Mouse (Mus musculus): Measurements from ENCODE around the gene D3Ertd254e.
"Not testable (repeated sequence)": the region's sequence is repeated elsewhere in the genome, so short reads cannot be mapped to it uniquely, and the experiment has no call there.

Gene D3Ertd254e

GRCm38 (mm10) chr3:36150934-36151686 is at the start of gene D3Ertd254e:
TSS of gene D3Ertd254e (plus strand) at chr3:36151017.
- in situ Hi-C loops (cut with MboI, MseI): no loop called here

DNA sequence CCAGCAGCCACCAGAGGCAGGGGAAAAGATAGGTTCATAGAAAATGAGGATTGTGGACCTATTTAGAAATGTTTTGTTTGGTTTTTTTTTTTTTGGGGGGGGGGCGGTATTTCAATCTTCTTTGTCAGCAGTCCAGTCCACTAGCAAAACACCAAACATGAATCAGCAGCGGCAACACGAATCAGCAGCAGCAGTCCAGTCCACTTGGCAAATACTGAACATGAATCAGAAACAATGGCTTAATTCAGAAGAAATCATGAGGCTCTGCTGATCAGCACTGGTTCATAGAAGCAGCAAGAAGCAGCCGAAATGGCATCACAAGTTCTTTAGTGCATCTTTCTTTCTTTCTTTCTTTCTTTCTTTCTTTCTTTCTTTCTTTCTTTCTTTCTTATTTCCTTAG is 34.7 kb upstream of the D3Ertd254e start:
- in situ Hi-C loops (cut with MboI, MseI): no loop called here

DNA sequence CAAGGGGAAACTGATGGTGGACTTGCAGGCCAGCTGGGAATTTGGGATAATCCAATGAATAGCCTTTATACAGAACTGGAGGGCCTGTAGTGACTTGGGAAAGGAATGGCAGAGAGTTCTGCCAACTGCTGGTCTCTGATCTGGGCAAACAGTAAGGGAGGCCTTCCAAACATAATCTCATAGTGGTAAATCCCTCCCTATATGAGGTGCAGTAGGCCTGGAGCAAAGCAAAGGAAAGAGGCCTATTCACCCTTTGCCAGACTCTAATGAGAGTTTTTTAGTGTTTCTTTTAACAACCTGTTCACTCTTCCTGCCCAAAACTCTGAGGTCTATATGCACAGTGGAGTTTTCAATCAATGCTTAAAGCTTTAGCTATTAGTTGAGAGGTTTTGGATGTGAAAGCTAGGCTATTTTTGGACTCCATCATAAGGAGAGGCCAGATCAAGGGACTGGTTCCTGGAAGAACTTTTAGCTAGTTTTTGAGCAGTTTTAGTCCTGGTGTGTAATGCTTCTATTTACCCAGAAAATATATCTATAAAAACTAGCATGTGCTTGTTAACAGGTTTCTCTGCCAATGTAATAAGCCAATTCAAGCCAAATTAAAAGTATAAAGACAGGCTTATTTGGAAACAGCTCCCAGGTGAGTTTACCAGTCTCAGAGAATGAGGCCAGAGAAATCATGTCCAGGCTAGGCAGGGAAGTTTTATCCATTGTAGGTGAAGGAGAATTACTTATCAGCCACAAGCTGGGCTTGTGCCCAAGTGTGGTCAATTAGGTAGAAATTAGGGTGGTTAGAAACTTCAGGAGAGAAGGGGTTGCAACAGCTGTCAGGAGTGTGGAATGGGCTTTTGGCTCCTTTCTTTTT is 30.9 kb upstream of the D3Ertd254e start:
- in situ Hi-C loops (cut with MboI, MseI): no loop called here

DNA sequence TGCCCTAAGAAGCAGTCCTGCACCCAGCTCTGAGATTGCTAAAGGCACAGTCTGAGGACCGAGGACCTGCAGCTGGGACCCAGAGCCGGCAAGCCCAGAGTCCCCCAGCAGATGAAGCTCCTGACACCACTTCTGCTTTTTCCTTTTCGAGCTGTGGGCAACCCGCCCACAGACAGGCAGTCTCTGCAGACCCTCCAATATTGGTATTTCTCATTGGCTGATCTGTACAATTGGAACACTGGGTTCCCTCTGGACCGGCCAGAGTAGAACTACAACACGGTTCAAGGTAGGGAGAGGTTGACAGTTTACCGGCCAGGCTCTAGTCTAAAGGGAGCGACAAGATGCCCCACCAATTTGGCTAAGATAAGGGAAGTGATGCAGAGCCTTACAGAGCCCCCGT is 24.6 kb upstream of the D3Ertd254e start:
- in situ Hi-C loops (cut with MboI, MseI): not testable (repeated sequence)

GRCm38 (mm10) chr3:36136152-36136551 is 14.7 kb upstream of the D3Ertd254e start:
- in situ Hi-C loops (cut with MboI, MseI): loop anchor here (5.0 to 10.0 kb wide), 2 partner anchors 174 to 461 kb away; no protein-coding TSS in a partner anchor

DNA sequence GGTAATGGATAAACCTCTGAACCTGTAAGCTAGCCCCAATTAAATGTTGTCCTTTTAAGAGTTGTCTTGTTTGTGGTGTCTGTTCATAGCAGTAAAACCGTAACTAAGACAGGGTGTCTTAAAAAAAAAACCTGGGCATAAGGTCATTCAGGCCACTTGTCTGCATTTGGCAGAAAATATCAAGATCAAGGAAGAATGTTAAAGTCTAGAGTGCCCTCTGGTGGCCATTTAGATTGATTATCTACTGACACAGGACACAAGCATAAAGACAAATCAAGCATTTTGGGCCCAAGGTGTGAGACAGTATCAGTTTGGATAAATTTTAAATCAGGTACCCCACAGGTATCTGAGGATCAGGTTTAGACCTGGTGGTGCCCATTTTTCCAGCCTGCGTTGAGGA is 13.3 kb upstream of the D3Ertd254e start:
- in situ Hi-C loops (cut with MboI, MseI): loop anchor here (5.0 to 10.0 kb wide), 2 partner anchors 175 to 463 kb away; no protein-coding TSS in a partner anchor

- in situ Hi-C loops (cut with MboI, MseI): loop anchor here (5.0 to 10.0 kb wide), 2 partner anchors 176 to 463 kb away; no protein-coding TSS in a partner anchor
These were observed 12.6 kb upstream of the D3Ertd254e start for GRCm38 (mm10) chr3:36138171-36138660.

GRCm38 (mm10) chr3:36138996-36139395 is 11.8 kb upstream of the D3Ertd254e start:
- in situ Hi-C loops (cut with MboI, MseI): loop anchor here (5.0 to 10.0 kb wide), 2 partner anchors 177 to 464 kb away; no protein-coding TSS in a partner anchor

- in situ Hi-C loops (cut with MboI, MseI): no loop called here
These were observed 282 bp upstream of the D3Ertd254e start for GRCm38 (mm10) chr3:36150537-36150933.

DNA sequence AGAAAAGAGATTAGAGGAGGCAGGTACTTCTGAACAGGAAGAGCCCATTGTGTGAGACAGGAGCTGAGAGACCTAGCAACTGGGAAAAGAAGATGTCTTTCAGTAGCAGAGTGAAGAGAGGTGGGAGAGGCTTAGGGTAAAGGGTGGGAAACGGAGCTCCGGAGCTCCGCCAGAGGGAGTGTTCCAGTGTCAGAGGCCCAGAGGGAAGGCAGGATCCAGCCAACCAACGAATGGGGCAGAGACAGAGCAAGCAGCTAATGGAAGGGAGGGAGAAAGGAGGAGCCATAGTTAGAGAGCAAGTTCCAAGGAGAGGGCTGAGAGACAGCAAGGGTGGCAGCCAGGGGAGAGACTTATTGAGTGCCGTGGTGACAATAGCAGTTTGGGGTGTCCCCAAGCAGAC is 4.5 kb downstream of the D3Ertd254e start:
- in situ Hi-C loops (cut with MboI, MseI): no loop called here

DNA sequence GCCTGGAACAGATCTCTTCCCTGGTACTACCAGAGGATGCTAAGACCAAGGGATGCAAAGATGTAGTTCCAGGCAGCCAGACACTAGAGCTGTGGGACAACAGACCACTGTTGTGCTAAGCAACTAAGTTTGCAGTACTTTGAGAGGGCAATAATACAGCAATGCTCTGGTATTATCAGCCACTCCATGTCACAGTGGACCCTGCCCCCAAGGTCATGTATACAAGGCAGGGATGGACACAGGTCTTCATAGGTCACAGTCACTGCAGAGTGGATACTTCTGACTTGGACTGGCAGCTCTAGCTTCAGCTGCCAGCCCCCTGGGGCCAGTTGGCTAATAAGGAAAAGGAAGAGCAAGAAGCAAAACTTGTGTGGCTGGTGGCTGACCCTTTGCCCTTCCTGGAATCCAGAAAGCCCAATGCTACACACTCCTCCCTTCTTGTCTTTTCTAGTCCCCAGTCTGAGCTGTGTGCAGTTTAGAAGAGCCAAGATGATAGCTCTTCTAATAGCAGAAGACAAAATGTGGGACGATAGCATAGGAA is 19.9 kb downstream of the D3Ertd254e start:
- in situ Hi-C loops (cut with MboI, MseI): no loop called here

- in situ Hi-C loops (cut with MboI, MseI): no loop called here
These were observed 20.5 kb downstream of the D3Ertd254e start for GRCm38 (mm10) chr3:36171348-36171747.

GRCm38 (mm10) chr3:36173761-36174160 is 22.9 kb downstream of the D3Ertd254e start:
- in situ Hi-C loops (cut with MboI, MseI): no loop called here

- in situ Hi-C loops (cut with MboI, MseI): no loop called here
These were observed 30.7 kb downstream of the D3Ertd254e start for GRCm38 (mm10) chr3:36181519-36181918.

- in situ Hi-C loops (cut with MboI, MseI): no loop called here
These were observed 35.7 kb downstream of the D3Ertd254e start for GRCm38 (mm10) chr3:36186510-36186909.

DNA sequence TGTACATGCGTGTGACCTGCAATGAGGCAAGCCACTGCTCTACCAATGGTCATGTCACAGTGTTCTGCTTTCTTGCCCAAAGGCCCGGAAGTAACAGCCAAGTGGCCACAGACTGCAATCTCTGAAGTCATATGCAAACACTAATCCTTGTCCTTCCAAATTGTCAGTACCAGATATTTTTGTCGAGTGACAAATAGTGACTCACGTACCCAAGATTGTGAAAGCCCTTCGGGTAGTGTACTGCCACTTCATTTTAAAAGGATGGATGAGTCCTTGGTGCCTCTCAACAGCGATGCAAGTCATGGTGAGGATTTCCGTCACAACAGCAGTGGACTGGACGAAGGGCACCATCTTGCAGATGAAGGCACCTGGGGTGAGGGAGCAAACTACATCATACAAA is 38.4 kb downstream of the D3Ertd254e start:
- in situ Hi-C loops (cut with MboI, MseI): no loop called here

DNA sequence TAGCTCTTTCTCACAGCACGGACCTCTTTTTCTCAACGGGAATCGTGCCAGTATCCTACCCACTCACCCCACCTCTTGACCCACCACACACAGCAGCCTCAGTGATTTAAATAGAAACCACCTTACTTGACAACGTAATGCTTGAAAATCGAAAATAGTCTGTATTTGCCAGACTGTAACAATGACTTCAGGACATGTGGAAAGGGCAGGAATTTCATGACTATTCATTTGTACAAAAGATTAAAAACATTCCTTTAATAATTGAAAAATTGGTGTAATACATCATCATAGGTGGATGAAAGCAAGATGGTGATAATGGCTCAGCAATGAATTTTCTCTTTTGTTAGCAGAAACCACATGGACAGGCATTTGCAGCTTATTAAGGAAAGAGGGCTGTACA is 50.3 kb downstream of the D3Ertd254e start:
- in situ Hi-C loops (cut with MboI, MseI): no loop called here

- in situ Hi-C loops (cut with MboI, MseI): no loop called here
These were observed 52.1 kb downstream of the D3Ertd254e start for GRCm38 (mm10) chr3:36202932-36203331.

DNA sequence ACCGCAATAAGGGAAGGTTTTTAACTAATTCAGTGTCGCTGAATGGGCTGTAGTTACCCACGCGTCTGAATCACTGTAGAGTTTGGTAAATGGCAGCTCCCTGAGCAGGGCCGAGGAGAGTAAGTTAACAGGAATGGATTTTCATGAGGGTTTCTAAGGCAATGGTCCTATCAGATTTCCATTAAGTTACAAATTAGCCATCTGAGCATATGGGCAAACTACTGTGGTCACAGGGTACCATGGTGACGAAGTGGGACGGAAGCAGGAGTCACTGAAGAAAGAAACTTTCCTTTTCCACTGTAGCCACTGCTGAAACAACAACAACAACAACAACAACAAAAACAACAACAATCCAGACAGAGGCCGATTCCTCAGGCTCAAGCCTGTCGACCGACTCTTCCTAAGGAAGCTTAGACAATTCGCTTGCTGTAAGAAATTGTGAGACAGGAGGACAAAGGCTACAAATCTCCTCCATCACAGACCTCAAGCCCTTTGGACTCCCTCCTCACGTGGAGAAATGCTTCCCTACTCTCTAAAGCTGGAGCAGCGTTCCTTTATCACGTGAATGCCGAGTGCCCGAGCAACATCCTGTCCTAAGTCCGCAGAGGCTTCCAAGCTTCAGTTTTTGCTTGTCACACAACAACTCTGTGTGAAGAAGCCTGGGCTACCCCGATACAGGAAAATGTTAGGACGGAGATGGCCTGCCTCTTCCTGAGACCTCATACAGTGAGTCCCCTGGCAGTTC is 56.9 kb downstream of the D3Ertd254e start:
- in situ Hi-C loops (cut with MboI, MseI): no loop called here

- in situ Hi-C loops (cut with MboI, MseI): loop anchor here (5.0 kb wide), 2 partner anchors 217 to 287 kb away; no protein-coding TSS in a partner anchor
These were observed 59.1 kb downstream of the D3Ertd254e start for GRCm38 (mm10) chr3:36209776-36210555.

Measured in regulatory T cell (primary cell).